Mouse (Mus musculus): ENCODE results near the gene Gata1.
"Not testable (repeated sequence)": the region's sequence is repeated elsewhere in the genome, so short reads cannot be mapped to it uniquely, and the experiment has no call there.

Gata1 gene

GRCm38 (mm10) chrX:7977892-7978291 lies at the start of gene Gata1:
Gata1 (minus strand) TSS chrX:7978071.
- Histone ChIP-seq H3K27me3 (ENCODE audit: control insufficient read depth, insufficient read depth, low read length, poor library complexity, severe bottlenecking) (no peaks in the 10 kb centered on the region), H3K36me3 (ENCODE audit: control insufficient read depth, insufficient read depth, low read length, poor library complexity, severe bottlenecking) (no peaks in the 10 kb centered on the region)
- no peak for DNase-seq (ENCODE audit: low read depth, low spot score)

GRCm38 (mm10) chrX:8026811-8027210 lies 48.9 kb upstream of the Gata1 start:
- no peaks in the 10 kb centered on the region for H3K27me3 ChIP-seq (ENCODE audit: control insufficient read depth, insufficient read depth, low read length, poor library complexity, severe bottlenecking)
- no peaks in the 10 kb centered on the region for H3K36me3 ChIP-seq (ENCODE audit: control insufficient read depth, insufficient read depth, low read length, poor library complexity, severe bottlenecking)
- DNase-seq (ENCODE audit: low read depth, low spot score), result no peak

- DNase-seq (ENCODE audit: low read depth, low spot score), result peak; percentile 6
- H3K36me3 ChIP-seq (ENCODE audit: control insufficient read depth, insufficient read depth, low read length, poor library complexity, severe bottlenecking), result no peaks in the 10 kb centered on the region
Observed at GRCm38 (mm10) chrX:8024795-8025194, 46.9 kb upstream of the Gata1 start.

GRCm38 (mm10) chrX:8020111-8020778 lies 42.4 kb upstream of the Gata1 start:
- peak; percentile 29 for DNase-seq (ENCODE audit: low read depth, low spot score)
- no peaks in the 10 kb centered on the region for H3K36me3 ChIP-seq (ENCODE audit: control insufficient read depth, insufficient read depth, low read length, poor library complexity, severe bottlenecking)

More at GRCm38 (mm10) chrX:8024795-8025194, 46.9 kb upstream of the Gata1 start:
- no peaks in the 10 kb centered on the region for H3K27me3 ChIP-seq (ENCODE audit: control insufficient read depth, insufficient read depth, low read length, poor library complexity, severe bottlenecking)

GRCm38 (mm10) chrX:8018286-8018685 lies 40.4 kb upstream of the Gata1 start, which contains the start of gene Glod5:
Glod5 (minus strand) TSS chrX:8018492.
- H3K27me3 ChIP-seq (ENCODE audit: control insufficient read depth, insufficient read depth, low read length, poor library complexity, severe bottlenecking), result no peaks in the 10 kb centered on the region
- DNase-seq (ENCODE audit: low read depth, low spot score), result no peak
- no peaks in the 10 kb centered on the region for H3K36me3 ChIP-seq (ENCODE audit: control insufficient read depth, insufficient read depth, low read length, poor library complexity, severe bottlenecking)

More at GRCm38 (mm10) chrX:8020111-8020778, 42.4 kb upstream of the Gata1 start:
- no peaks in the 10 kb centered on the region for H3K27me3 ChIP-seq (ENCODE audit: control insufficient read depth, insufficient read depth, low read length, poor library complexity, severe bottlenecking)

- DNase-seq (ENCODE audit: low read depth, low spot score), result peak; percentile 70
- Histone ChIP-seq H3K27me3 (ENCODE audit: control insufficient read depth, insufficient read depth, low read length, poor library complexity, severe bottlenecking) (no peaks in the 10 kb centered on the region), H3K36me3 (ENCODE audit: control insufficient read depth, insufficient read depth, low read length, poor library complexity, severe bottlenecking) (no peaks in the 10 kb centered on the region)
Observed at GRCm38 (mm10) chrX:8017142-8017541, 39.3 kb upstream of the Gata1 start.

GRCm38 (mm10) chrX:8015675-8016074 lies 37.8 kb upstream of the Gata1 start:
- H3K27me3 ChIP-seq (ENCODE audit: control insufficient read depth, insufficient read depth, low read length, poor library complexity, severe bottlenecking); DNase-seq (ENCODE audit: low read depth, low spot score); H3K36me3 ChIP-seq (ENCODE audit: control insufficient read depth, insufficient read depth, low read length, poor library complexity, severe bottlenecking): not testable (repeated sequence)

- H3K27me3 ChIP-seq (ENCODE audit: control insufficient read depth, insufficient read depth, low read length, poor library complexity, severe bottlenecking), result no peaks in the 10 kb centered on the region
Observed at GRCm38 (mm10) chrX:8013569-8014314, 35.9 kb upstream of the Gata1 start.

GRCm38 (mm10) chrX:8013157-8013556 lies 35.3 kb upstream of the Gata1 start:
- no peaks in the 10 kb centered on the region for H3K27me3 ChIP-seq (ENCODE audit: control insufficient read depth, insufficient read depth, low read length, poor library complexity, severe bottlenecking)
- DNase-seq (ENCODE audit: low read depth, low spot score), result no peak
- no peaks in the 10 kb centered on the region for H3K36me3 ChIP-seq (ENCODE audit: control insufficient read depth, insufficient read depth, low read length, poor library complexity, severe bottlenecking)

More at GRCm38 (mm10) chrX:8013569-8014314, 35.9 kb upstream of the Gata1 start:
- DNase-seq (ENCODE audit: low read depth, low spot score), result no peak
- no peaks in the 10 kb centered on the region for H3K36me3 ChIP-seq (ENCODE audit: control insufficient read depth, insufficient read depth, low read length, poor library complexity, severe bottlenecking)

- not testable (repeated sequence) for DNase-seq (ENCODE audit: low read depth, low spot score); H3K36me3 ChIP-seq (ENCODE audit: control insufficient read depth, insufficient read depth, low read length, poor library complexity, severe bottlenecking); H3K27me3 ChIP-seq (ENCODE audit: control insufficient read depth, insufficient read depth, low read length, poor library complexity, severe bottlenecking)
Observed at GRCm38 (mm10) chrX:8009356-8009755, 31.5 kb upstream of the Gata1 start.

GRCm38 (mm10) chrX:8008543-8008942 lies 30.7 kb upstream of the Gata1 start:
- DNase-seq (ENCODE audit: low read depth, low spot score), result no peak
- no peaks in the 10 kb centered on the region for H3K27me3 ChIP-seq (ENCODE audit: control insufficient read depth, insufficient read depth, low read length, poor library complexity, severe bottlenecking)
- H3K36me3 ChIP-seq (ENCODE audit: control insufficient read depth, insufficient read depth, low read length, poor library complexity, severe bottlenecking), result no peaks in the 10 kb centered on the region

- Histone ChIP-seq H3K27me3 (ENCODE audit: control insufficient read depth, insufficient read depth, low read length, poor library complexity, severe bottlenecking) (no peaks in the 10 kb centered on the region), H3K36me3 (ENCODE audit: control insufficient read depth, insufficient read depth, low read length, poor library complexity, severe bottlenecking) (no peaks in the 10 kb centered on the region)
- no peak for DNase-seq (ENCODE audit: low read depth, low spot score)
Observed at GRCm38 (mm10) chrX:8002971-8003370, 25.1 kb upstream of the Gata1 start.

GRCm38 (mm10) chrX:8002001-8002400 lies 24.1 kb upstream of the Gata1 start:
- Histone ChIP-seq H3K36me3 (ENCODE audit: control insufficient read depth, insufficient read depth, low read length, poor library complexity, severe bottlenecking) (no peaks in the 10 kb centered on the region), H3K27me3 (ENCODE audit: control insufficient read depth, insufficient read depth, low read length, poor library complexity, severe bottlenecking) (no peaks in the 10 kb centered on the region)
- DNase-seq (ENCODE audit: low read depth, low spot score), result no peak

GRCm38 (mm10) chrX:8000546-8001192 lies 22.8 kb upstream of the Gata1 start:
- no peaks in the 10 kb centered on the region for H3K36me3 ChIP-seq (ENCODE audit: control insufficient read depth, insufficient read depth, low read length, poor library complexity, severe bottlenecking)

More at GRCm38 (mm10) chrX:8000546-8001192, 22.8 kb upstream of the Gata1 start:
- DNase-seq (ENCODE audit: low read depth, low spot score), result no peak
- H3K27me3 ChIP-seq (ENCODE audit: control insufficient read depth, insufficient read depth, low read length, poor library complexity, severe bottlenecking), result no peaks in the 10 kb centered on the region

Measured in splenic B cell, adult 2 months (primary cell).